Mouse (Mus musculus) gastrocnemius, adult 18-20 months (tissue): ENCODE data around the gene Arfgap1. TPM values are rescaled to one million over a fixed set of nuclear protein-coding genes. Genes with fewer than 3 reads are reported as not detected.

ENCODE experiments used
- DNase-seq: peaks from one replicate; pipeline ENCODE4 v3.0.0; 2021; ENCODE audit warnings: low spot score
- total RNA-seq, 2 experiments: library from RNA; stranded (reverse); gene quantifications; 2 replicates each; pipeline ENCODE4 v1.2.3; 2021

Gene Arfgap1
- total RNA-seq, 2 experiments from 2014 or later, result 29.1 to 29.4 TPM

DNA sequence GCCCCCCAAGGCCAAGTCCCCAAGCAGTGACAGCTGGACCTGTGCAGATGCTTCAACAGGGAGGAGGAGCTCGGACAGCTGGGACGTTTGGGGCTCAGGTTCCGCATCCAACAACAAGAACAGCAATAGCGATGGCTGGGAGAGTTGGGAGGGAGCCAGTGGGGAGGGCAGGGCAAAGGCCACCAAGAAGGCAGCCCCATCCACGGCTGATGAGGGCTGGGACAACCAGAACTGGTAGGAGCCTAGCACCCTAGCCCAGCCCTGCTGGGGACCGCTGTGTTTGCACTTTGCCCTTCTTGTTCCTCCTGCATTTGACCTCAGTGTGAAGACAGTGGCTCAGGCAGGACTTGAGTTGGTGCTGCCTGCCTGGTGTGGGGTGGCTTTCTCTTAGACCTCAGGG lies 14.1 kb downstream of the Arfgap1 start:
- DNase-seq, result no peak

DNA sequence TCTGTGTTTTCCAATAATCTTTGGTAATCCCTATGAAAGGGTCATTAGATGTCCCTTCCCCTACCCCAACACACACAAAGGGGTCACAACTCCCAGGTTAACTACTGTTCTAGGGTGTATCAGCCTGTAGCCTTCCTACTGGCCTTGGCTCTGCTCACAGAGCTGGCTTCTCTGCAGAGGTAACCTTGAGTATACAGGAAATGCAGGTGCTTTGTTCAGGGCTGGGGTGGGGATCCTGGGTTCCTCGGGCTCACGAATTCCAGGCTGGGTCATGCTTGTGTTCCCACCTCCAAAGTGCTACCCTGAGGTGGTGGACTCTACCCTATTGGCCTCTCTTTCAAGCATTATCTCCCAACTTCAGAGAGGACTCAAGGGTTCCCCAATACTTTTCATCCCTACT lies 18.6 kb downstream of the Arfgap1 start:
- no peak for DNase-seq

DNA sequence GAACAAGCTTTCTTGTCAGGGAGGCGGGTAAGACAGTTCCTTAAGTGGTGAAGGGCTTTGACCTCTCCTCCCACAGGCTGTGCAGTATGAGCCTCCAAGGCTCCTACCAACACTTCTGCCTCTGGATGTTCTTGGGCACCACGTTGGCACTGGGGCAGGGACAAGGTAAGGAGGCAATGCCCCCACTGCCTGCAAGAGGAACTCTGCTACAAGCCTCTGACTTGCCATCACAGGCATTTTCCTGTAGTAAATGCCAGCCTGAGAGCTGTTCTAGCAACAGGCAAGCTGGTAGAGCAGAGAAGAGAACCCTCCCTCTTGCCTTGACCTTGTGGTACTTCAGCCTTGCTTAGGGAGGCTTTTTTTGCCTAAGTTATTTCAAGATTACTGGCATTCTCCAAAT lies 19.4 kb downstream of the Arfgap1 start, which contains the start of gene Col20a1:
TSS of gene Col20a1 (plus strand) at position 87 of the 400 bp plus-strand sequence.
- no peak for DNase-seq

DNA sequence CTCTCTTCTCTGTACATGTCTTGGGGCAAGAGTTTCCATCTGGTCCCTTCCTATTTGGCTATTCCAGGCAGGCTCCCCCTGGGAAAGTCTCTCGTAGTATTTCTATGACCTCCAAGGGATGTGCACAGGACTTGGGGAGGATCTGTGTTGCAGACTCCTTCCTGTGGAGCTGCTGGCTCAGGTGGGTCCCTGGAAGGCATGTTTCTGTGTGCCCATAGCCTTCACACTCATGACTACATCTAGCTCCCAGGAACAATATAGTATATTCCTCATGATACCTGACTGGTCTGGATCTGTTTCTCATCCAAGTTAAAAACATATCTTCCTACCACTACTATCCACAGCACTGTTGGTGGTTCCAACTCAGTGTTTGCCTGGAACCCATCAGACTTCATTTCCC lies 20.0 kb downstream of the Arfgap1 start:
- DNase-seq, result no peak

DNA sequence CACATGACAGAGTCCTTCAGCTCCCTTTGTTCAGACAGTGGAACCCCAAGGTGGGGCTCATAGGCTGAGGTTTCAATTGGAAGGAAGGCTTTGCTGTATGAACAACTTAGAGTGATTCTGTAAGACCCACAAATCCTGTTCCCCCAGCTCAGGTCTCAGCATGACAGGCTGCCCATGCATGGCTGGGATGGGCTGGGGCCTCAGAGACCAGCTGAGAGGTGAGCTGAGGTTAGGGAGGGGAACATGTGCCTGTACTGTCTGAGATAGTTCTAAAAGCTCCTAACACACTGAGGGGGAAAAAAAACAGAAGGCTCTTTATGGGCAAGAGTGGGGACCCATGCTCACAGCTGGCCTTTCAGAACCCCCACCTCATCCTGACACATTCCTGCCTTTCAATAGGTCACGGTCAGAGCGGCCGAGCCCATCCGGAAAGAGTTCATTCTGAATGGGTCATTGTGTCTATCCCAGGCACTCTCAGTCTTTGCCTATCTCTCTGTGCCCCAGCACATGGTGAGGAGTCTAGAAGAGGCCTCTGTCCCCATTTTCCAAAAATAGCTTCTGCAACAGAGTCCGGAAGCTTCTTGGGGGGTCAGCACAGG lies 20.5 kb downstream of the Arfgap1 start:
- DNase-seq, result no peak

DNA sequence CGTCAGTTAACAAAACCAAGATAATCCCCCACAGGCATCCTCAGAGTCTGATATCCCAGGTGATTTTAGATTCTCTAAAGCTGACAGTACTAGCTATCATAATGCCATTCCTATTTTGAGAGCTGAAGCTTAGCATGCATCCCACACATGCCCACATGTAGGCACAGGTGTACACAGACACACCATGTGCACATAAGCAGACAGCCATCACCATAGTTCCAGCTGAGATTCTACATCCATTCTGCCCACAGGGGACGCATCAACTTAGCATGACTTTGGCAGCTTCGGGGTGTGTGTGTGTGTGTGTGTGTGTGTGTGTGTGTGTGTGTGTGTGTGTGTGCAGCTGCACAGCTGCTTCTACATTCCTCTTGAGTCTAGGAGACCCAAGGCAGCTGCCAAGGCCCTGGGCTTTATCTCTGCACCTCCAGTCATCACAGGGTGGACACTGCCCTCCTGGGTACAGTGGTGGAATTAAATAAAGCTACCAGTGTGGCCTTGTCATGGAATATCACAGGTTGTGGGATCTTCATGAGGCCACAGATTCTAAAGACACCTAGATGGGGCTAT lies 21.4 kb downstream of the Arfgap1 start:
- no peak for DNase-seq

DNA sequence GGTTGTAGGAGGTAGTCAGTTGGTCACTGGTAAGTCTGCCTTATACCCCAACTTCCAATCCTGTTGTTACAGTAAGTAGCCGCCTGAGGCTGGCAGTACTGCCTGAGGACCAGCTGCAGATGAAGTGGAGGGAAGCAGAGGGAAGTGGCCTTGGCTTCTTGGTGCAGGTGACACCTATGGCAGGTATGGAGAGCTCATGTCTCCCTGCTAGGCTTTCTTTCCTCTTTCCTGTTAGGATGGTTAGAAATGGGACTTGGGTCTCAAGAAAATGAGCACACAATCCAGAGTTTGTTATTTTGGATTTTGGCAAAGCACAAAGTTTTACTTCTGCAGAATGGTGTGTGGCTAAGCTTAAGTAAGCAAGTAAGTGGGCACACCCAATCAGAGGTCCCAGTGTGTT lies 21.9 kb downstream of the Arfgap1 start:
- DNase-seq, result no peak

DNA sequence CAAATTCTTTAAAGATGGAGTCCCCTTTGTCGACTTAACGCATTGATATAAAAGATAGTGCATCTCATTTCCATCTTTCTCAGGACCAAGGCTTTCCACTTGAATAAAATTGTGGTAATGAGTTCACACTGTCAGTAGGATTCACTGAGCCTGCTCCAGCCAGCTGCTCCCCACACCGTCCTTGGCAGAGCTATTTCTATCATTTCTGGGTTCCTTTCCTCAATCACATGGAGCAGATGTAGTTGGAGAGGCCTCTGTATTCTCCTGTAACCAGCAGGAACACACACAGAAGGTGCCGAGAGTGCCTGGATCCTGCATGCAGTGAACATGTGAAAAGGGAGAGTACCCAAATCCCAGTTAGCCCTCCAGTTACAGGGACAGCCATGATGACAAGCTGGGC lies 23.3 kb downstream of the Arfgap1 start:
- DNase-seq, result no peak

DNA sequence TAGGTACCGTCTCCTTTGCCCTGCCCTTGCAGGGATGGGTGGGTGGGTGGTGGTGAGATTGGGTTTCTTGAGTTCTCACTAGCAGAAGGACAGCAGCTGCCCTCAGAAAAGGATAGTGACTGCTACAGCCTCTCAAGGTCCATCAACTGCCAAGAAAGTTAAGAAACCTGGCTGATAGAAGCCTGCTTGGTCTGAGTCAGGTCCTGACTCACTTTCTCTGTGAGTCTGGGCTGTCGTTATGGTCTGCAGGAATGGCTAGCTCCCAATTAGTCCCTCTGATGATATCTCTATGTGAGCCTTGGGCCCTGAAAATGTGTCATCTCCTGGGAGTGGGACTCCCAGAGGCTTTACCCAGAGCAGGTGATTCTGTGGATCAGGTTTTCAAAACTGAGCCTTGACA lies 27.3 kb downstream of the Arfgap1 start:
- DNase-seq, result no peak

DNA sequence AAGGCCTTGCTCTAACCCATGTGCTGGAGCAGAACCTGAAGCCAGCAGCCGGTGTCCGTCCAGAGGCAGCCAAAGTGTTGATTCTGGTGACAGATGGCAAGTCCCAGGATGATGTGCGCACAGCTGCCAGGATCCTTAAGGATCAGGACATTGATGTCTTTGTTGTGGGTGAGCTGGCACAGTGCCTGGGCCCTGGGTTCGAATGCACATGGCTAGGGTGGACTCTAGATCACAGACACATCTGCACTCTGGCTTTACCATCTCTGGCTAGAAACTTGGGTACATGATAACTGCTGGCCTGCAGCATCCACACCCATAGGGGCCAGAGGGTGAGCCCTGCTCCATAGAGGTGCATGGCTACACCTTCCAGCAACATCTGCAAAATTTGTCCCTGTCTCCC lies 28.4 kb downstream of the Arfgap1 start:
- DNase-seq, result no peak

DNA sequence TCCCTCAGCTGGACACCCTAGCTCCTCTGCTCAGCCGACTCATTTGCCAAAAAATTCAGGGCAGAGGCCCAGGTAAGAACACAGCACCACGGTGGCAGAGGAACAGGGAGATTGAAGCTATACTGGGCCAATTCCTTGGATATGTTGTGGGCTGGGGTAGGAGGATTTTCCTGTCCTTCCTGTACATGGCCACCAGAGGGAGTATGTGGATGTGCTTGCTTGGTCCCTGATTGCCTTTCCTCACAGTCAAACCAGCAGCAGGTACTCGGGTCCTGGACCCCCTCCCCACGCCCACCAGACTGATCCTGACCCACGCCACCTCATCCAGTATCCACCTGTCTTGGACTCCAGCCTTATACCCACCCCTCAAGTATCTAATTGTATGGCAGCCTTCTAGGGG lies 29.4 kb downstream of the Arfgap1 start:
- DNase-seq, result peak; percentile 40

DNA sequence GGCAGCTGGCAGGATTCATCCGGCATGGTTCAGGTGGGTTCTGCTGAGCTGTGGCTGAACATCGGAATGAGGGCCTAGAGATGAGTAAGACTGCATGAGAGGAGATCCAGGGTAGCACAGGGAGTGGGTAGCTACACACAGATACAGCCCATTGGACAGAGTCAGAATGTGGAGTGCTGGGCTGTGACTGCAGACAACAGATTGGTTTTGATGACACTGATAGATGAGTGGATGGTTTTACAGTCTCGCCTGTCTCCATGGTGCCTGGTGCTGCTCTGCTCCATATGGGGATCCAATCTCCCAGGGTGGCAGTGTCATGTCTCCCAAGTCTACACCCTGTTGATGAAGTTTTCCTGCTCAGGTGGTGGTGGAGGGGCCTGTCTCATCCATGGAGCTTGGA lies 29.9 kb downstream of the Arfgap1 start:
- no peak for DNase-seq

DNA sequence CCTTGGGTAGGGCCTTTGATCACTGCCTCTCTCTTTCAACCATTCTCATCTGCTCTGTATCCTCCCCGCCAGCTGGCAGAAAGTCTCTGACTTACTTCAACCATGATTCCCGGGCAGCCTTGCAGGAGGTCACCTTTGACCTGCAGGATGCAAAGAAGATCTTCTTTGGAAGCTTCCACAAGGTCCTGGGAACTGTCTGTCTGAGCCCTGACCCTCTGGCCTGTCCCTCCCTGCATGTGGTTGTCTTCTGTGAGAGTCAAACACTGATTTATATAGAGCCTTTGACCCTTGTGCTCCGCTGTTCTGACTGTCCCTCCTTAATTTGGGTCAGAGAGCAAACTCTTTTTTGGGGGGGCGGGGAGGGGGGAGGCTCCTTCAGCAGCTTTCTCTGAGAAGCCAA lies 40.0 kb downstream of the Arfgap1 start:
- DNase-seq, result no peak

DNA sequence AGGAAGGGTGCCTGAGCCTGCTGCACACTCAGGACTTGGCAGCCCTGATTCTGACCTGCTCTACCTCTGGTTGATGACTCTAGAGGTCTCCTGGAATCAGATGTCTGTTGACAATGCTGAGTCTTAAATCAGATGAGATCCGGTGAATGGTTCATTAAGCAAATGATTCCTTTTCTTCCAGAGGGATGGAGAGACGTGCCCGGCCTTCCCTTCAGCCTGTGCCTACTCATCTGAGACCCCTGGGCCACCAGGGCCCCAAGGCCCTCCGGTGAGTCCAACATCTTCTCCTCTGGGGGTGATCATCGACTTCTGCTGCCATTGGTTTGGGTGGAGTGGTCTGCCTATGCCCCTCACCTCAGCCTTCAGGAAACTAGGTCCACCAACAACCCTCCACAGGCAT lies 41.3 kb downstream of the Arfgap1 start:
- DNase-seq, result no peak

DNA sequence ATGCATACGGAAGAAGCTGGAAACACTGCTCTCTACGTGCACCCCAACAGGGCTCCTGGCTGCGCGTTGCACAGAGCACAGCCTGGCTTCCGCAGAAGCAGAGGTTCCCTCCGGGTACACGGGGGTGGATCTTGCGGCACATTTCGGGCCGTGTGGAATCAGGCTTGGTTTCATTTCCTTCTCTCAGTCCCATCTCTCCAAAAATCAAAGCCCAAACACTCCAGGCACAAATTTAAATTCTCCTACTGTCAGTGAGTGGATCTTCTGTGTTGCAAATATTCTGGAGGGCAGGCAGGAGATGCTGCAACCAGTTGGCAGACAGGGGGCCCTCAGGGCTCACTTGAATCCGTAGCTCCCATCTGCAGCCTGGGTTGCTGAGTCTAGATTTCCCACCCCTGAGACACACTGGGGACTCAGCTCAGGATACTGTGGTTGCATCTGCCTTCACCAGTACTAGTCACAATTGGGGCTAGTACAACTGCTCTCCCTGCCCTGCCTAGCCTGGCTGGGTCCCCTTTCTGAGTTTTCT lies 64.4 kb downstream of the Arfgap1 start:
- DNase-seq, result no peak

Other genes starting within 250 kb of the Arfgap1 start
- not detected for gene Slc17a9, start 242.0 kb upstream of the Arfgap1 start, total RNA-seq
- not detected for gene Bhlhe23, start 190.3 kb upstream of the Arfgap1 start, total RNA-seq
- gene Ythdf1, start 46.3 kb upstream of the Arfgap1 start, total RNA-seq, result 10 to 100 TPM; 39.9 to 41.6 TPM
- not detected for gene Birc7, start 38.2 kb upstream of the Arfgap1 start, total RNA-seq
- under 1 TPM in 1 of 2 experiments, not detected in 1; 0.66 TPM for gene Nkain4, start 12.5 kb upstream of the Arfgap1 start, total RNA-seq
- 1 to 10 TPM; 1.6 to 1.9 TPM for gene Col20a1, start 19.3 kb downstream of the Arfgap1 start, total RNA-seq
- gene Chrna4, start 76.3 kb downstream of the Arfgap1 start, total RNA-seq, result under 1 TPM in 1 of 2 experiments, not detected in 1; 0.09 TPM
- under 1 TPM in 1 of 2 experiments, not detected in 1; 0.18 TPM for gene Kcnq2, start 168.1 kb downstream of the Arfgap1 start, total RNA-seq
- 1,000 to 10,000 TPM; 2,039 to 2,096 TPM for gene Eef1a2, start 189.8 kb downstream of the Arfgap1 start, total RNA-seq
- 10 to 100 TPM; 41.7 to 44.5 TPM for gene Ppdpf, start 220.0 kb downstream of the Arfgap1 start, total RNA-seq
- not detected for gene Ptk6, start 235.6 kb downstream of the Arfgap1 start, total RNA-seq
- gene Srms, start 246.0 kb downstream of the Arfgap1 start, total RNA-seq, result under 1 TPM; 0.19 to 0.21 TPM